Mouse (Mus musculus) brain, embryonic 14.5 days (tissue): ENCODE results near the gene Tpp2.
"Not testable (repeated sequence)": the region's sequence is repeated elsewhere in the genome, so short reads cannot be mapped to it uniquely, and the experiment has no call there.

ENCODE experiments used
- CTCF ChIP-seq: fragments of 200-500 bp; IDR thresholded peaks from 2 replicates; pipeline ENCODE4 v1.5.1; 2012; ENCODE audit warnings: inconsistent platforms, mild to moderate bottlenecking, moderate library complexity, borderline replicate concordance; ENCODE audit not compliant: insufficient read depth, insufficient read length; ENCODE audit errors: extremely low read depth
- POLR2A ChIP-seq: fragments of 200-500 bp; IDR thresholded peaks from 2 replicates; pipeline ENCODE4 v1.6.1; 2012; ENCODE audit warnings: mild to moderate bottlenecking, inconsistent platforms, borderline replicate concordance; ENCODE audit not compliant: poor library complexity, insufficient read depth, insufficient read length, severe bottlenecking; ENCODE audit errors: extremely low read depth

DNA sequence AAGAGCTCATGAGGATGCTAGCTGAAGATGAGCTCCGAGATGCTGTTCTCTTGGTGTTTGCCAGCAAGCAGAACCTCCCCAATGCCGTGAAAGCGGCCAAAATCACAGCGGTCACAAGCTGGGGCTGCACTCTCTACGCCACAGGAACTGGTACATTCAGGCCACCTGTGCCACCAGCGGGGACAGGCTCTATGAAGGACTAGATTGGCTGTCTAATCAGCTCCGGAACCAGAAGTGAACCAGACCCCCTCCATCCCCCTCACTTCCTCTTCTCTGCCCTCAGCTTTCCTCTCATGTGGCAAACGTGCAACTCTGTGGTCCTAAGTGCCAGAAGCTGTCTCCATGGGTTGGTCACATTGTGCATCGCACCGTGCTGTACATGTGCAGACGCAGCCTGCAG, 45.1 kb upstream of the Tpp2 start:
- not testable (repeated sequence) for TF ChIP-seq CTCF, POLR2A
